Mouse (Mus musculus) lung, adult 2 months (tissue): ENCODE results near the gene 1700042G07Rik. TPM values are rescaled to one million over a fixed set of nuclear protein-coding genes. Genes with fewer than 3 reads are reported as not detected.
A peak's percentile ranks its signal among the peaks of the same experiment; 100 is the strongest.

ENCODE experiments used
- DNase-seq: peaks from one replicate; pipeline ENCODE4 v3.0.0; 2022
- H3K4me1 ChIP-seq: fragments of 200-500 bp; 2 replicates; pipeline ENCODE4 v1.6.1; 2011; ENCODE audit warnings: low read length; ENCODE audit not compliant: control insufficient read depth, insufficient read depth
- H3K4me3 ChIP-seq: fragments of 200-500 bp; replicated peaks from 2 replicates; pipeline ENCODE3; 2011; ENCODE audit warnings: low read depth, mild to moderate bottlenecking, control low read depth, low read length; ENCODE audit errors: extremely low read depth
- CTCF ChIP-seq: fragments of 200-500 bp; IDR thresholded peaks from 2 replicates; pipeline ENCODE4 v1.5.1; 2011; ENCODE audit warnings: mild to moderate bottlenecking, low read length, control low read depth; ENCODE audit not compliant: insufficient read depth
- POLR2A ChIP-seq: fragments of 200-500 bp; IDR thresholded peaks from 2 replicates; pipeline ENCODE4 v1.6.1; 2011; ENCODE audit warnings: low read depth, mild to moderate bottlenecking, control low read depth, low read length, borderline replicate concordance; ENCODE audit errors: extremely low read depth
- WGBS: fragments of 180-500 bp; shearing (Covaris S2); methylation state at CpG from one replicate; pipeline ENCODE4 v1.1.7; 2018; 5-methylcytosine and 5-hydroxymethylcytosine counted together
- polyA plus RNA-seq: library from polyadenylated mRNA; depleted of rRNA; stranded (reverse); fragments of >200 nt; gene quantifications from 2 replicates; pipeline ENCODE4 v1.2.3, GENCODE M21; 2012

Gene 1700042G07Rik
- polyA plus RNA-seq, 1 experiment: not detected

DNA sequence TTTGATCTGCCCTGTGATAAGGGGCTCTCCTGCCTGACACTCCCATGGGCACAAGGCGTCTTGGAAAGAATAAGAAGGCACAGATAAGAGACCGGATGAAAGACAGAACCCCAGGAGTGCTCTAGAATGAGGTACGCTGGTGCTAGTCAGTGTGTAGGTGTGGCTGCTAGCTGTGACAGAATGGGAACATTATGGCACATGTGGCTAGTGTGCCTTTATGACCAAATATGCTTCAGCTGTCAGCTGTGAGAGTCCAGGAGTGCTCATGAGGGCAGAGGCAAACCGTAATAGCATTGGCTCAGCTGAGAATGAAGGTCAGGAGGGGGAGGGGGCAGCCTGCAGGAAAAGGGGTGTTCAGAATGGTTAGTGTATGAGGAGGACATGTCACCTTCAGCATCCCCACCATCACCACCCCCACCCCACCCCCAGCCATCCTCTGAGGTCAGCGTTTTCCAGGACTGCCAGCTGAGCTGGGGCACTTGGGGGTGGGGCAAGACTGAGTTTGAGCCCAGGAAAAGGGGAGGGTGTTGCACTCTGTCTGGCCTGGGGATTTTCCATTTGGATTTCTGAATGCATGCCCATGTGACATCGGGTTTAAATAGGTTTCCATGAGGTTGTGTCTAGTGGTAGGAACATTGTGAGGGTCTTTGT, 1.4 kb downstream of the 1700042G07Rik start:
- H3K4me3 ChIP-seq: no peak overlapping the region
- no peak for DNase-seq
- WGBS: 29% methylated on average over 6 of the region's 6 CpGs
- peaks cover 23% of the 10 kb centered on the region for H3K4me1 ChIP-seq
- no peak for TF ChIP-seq CTCF
- TF ChIP-seq POLR2A: no peak

DNA sequence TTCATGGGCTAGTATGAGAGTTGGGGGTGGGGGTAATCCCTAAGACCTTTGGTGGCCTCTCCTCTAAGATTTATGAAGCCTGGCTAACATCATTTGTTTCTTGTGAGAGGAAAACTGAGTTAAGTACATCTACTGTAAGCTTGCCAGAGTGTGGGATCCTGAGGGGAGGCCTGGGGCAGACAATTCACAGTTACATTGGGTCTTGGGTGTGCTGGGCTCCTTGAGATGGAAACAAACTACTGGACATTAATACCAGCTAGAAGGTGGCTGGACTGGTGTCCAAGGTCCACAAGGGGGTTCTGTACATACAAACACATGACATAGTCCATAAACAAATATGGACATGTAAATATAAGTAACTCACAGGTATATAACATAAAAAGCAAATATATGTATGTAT, 2.0 kb downstream of the 1700042G07Rik start:
- no peak overlapping the region for H3K4me3 ChIP-seq
- TF ChIP-seq CTCF (no peak), POLR2A (no peak)
- no peak for DNase-seq
- H3K4me1 ChIP-seq: peaks cover 23% of the 10 kb centered on the region

DNA sequence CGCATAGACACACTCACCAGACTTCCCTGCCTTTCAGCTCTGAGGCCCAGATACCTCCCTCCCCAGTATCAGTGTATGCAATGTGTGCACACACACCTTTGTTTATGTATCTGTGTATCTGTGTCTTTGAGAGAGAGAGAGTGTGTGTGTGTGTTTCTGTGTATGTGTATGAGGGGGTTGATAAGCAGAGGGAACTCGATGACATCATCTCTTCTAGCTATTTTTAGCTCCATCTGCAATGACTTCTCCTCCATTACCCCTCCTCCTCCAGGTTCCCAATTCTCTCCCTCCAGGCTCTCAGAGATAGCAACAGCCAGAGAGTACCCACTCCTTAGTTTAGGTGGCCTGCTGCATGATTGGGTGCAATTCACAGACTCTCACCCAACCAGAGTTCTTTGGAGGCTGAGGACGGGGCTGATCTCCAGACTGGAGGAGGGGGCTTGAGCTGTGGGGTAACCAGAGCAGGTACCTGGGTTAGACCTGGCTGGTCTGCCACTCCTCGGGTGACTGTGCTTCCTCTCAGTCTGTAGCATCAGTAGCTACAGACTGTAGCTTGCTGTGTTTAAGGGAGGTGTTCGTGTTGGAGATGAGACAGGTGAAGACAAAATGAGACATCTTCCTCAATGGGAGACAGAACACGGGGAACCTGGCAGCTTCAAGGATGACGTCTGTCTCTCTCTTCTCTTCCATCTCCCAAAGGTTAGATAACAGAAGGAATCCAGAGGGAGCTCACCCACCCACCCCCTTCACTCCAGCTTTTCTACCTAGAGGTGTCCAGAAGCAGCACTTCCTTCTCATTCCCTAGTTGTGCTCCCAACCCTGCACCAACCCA, 2.8 kb downstream of the 1700042G07Rik start:
- WGBS: 31% methylated on average over 7 of the region's 7 CpGs
- H3K4me1 ChIP-seq: peaks cover 23% of the 10 kb centered on the region
- no peak for TF ChIP-seq POLR2A
- TF ChIP-seq CTCF: no peak
- no peak overlapping the region for H3K4me3 ChIP-seq
- peak; percentile 41 for DNase-seq

DNA sequence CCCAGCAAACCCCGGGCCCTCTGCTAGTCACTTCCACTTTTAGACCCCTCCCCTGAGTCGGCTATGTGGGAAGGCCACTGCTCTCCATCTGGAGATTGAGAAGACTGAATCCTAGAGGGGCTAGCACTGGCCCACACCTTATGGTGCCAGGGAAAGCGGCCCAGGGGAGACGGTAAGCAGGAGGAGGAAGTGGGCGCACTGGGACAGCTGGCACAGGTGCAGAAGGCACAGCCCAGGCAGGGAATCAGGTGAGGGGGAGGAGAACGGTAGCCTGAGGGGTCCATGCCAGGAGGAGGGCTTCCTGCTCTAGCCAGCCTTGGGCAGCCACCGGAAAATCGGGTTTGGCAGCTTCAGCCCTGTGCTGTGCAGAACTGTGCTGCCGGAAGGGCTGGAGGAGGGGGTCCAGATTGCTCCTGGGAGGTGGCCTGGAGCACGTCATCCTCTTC, 3.4 kb downstream of the 1700042G07Rik start:
- 5% methylated on average over 10 of the region's 10 CpGs for WGBS
- DNase-seq: peak; percentile 81
- peak overlapping the region; percentile 43 for H3K4me3 ChIP-seq
- TF ChIP-seq CTCF: no peak
- TF ChIP-seq POLR2A: peak; percentile 70; the same call in 1 of the 2 replicates
- H3K4me1 ChIP-seq: peaks cover 23% of the 10 kb centered on the region

DNA sequence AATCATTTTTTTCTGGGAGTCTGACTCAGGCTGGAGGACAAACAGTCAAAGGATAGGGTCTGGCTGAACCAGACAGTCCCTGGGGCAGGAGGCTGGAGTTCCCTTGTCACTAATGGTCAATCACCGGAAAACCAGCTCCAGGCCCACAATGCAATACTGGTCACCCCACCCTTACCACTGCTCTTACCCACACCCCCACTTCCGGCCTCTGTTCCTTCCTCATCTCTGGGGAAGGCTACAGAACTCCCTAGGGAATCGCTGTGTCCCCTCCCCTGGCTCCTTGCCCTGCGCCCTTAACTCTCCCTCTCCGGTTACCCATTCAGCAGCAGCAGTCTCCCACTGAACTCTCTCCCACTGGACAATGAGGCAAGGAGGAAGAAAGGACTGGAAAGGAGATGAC, 4.0 kb downstream of the 1700042G07Rik start:
- WGBS: 7% methylated on average over 5 of the region's 5 CpGs
- peak; percentile 74 for DNase-seq
- TF ChIP-seq CTCF (no peak), POLR2A (peak; percentile 36; the same call in 1 of the 2 replicates)
- H3K4me1 ChIP-seq: peaks cover 23% of the 10 kb centered on the region
- peak overlapping the region; percentile 3 for H3K4me3 ChIP-seq

DNA sequence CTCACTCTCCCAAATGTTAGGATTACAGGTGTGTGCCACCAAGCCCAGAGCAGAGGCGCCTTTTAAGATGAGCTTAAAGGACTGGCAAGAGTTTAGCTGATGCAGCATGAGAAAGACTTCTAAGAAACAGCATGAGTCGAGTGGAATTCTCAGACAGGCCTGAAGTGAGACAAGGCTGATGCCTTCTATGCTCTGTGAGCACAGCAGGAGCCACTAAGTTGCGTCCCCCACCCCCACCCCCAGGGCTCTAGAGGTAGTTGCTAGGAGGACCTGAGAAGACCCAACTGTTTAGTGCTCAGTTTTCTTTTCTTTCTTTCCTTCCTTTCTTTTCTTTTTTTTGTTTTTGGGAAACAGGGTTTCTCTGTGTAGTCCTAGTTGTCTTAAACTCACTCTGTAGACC, 8.9 kb downstream of the 1700042G07Rik start:
- TF ChIP-seq CTCF (no peak), POLR2A (no peak)
- Histone ChIP-seq H3K4me3 (no peak overlapping the region), H3K4me1 (peaks cover 2% of the 10 kb centered on the region; the same call in 1 of the 2 replicates)
- WGBS: 79% methylated on average over 3 of the region's 3 CpGs
- DNase-seq: no peak

DNA sequence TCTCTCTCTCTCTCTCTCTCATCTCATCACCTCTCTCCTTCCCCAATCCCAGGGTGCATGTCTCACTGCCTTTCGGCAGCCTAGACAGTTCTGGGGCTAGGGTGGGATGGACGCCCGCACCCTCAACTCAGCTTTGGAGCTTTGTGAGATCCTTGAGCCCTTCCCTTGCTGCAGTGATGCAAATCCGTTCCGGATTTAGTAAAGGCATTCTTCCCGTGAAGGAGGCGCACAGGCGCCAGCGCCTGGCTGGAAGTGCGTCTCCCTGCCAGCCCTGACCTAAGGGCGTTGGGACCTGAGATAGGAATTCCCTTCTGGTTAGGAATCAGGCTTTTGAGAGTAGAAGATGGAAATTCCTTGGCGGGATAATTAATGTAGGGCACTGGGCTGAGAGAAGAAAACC, 9.6 kb downstream of the 1700042G07Rik start:
- 10% methylated on average over 12 of the region's 12 CpGs for WGBS
- TF ChIP-seq CTCF: no peak
- peak; percentile 40; the same call in 1 of the 2 replicates for TF ChIP-seq POLR2A
- Histone ChIP-seq H3K4me3 (peak overlapping the region; percentile 54), H3K4me1 (peaks cover 2% of the 10 kb centered on the region; the same call in 1 of the 2 replicates)
- DNase-seq: peak; percentile 46

DNA sequence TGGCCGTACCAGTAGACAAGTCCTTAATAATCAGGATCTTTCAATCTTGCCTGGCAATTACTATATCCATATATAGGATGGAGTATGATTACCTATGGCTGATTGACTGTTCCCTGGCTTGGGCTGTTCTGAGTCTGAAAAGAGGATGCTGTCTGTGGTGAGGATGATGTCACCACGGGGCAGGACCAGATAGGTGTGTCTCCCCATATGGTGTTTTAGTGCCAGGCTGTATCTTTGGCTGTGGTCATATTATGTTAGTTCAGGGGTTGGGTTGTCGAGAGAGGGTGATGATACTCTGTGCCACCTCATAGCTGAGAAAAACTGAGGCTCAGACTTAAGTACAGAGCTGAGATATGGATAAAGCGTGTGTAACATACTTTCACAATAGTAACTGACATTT, 11.9 kb downstream of the 1700042G07Rik start:
- DNase-seq: no peak
- no peak for TF ChIP-seq CTCF
- no peak for TF ChIP-seq POLR2A
- peaks cover 2% of the 10 kb centered on the region; the same call in 1 of the 2 replicates for H3K4me1 ChIP-seq
- WGBS: 81% methylated on average over 4 of the region's 4 CpGs
- H3K4me3 ChIP-seq: no peak overlapping the region

DNA sequence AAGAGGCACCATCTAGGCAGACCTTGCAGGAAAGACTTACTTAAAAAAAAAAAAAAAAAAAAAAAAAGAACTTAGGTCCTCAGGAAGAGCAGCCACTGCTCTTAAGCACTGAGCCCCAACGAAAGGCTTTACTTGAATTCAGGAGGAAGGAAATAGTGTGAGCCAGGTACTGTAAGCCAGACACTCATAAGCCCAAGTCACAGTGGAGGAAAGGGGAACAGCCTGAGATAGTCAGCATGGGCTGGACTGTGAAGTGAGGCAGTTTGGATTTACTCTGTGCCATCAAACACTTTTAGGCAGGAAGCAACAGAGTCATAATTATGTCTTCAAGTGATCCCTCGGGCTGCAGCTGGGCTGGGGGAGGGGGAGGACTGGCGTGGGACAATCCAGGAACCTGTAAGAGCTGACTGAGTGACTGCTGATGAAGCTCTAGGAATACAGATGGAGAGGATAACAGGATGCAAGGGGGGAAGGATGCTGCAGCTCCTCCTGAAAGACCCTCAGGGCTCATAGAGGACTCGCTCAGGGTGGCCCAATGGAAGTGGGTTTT, 19.2 kb downstream of the 1700042G07Rik start:
- DNase-seq: no peak
- no peaks in the 10 kb centered on the region; the same call in 1 of the 2 replicates for H3K4me1 ChIP-seq
- H3K4me3 ChIP-seq: no peak overlapping the region
- WGBS: 35% methylated on average over 4 of the region's 4 CpGs
- TF ChIP-seq POLR2A (no peak), CTCF (no peak)
